Mouse (Mus musculus): ENCODE data around the gene Lef1. TPM values are rescaled to one million over a fixed set of nuclear protein-coding genes. Genes with fewer than 3 reads are reported as not detected.

The Lef1 gene
- total RNA-seq, 2 experiments from 2014 or later, result 9.0 to 9.4 TPM

Other genes with a start within 250 kb of the Lef1 start
- 10 to 100 TPM; 27.1 to 30.9 TPM for gene Hadh, start 161.6 kb downstream of the Lef1 start, total RNA-seq (2021)
- gene Cyp2u1, start 192.8 kb downstream of the Lef1 start, total RNA-seq (2021), result 10 to 100 TPM; 15.1 to 15.3 TPM

Data from layer of hippocampus, postnatal 14 days (tissue).